In genomic region chr16:49659131-49659530, GRCm38 (mm10) we compare ENCODE assay signal across 26 mouse cellular contexts.
"Had no signal": no experiment of that assay in that cellular context is flagged by ENCODE, and none has a peak within 500 bp of the region (broad histone marks: within the 10 kb centered on the region; RNA-seq: fewer than 3 reads in every experiment).

No protein-coding gene starts in this region.

- DNase-seq: gastrocnemius, adult 2 months; gastrocnemius, postnatal 10 days; gastrocnemius, postnatal 25 days; heart, adult 11 months; heart, adult 2 months; kidney, adult 18-20 months; kidney, adult 8-10 months; kidney, postnatal 14 days; kidney, postnatal 36 days; liver; liver, embryonic 13.5 days had no signal

- H3K9ac ChIP-seq: heart, embryonic 13.5 days; heart, embryonic 15.5 days; hindbrain, embryonic 13.5 days; hindbrain, embryonic 15.5 days; intestine, embryonic 15.5 days; limb, embryonic 12.5 days; liver, embryonic 13.5 days; liver, embryonic 15.5 days had no signal

- H3K27ac ChIP-seq: gastrocnemius, adult 2 months; heart, adult 2 months; heart, embryonic 13.5 days; heart, embryonic 15.5 days; hindbrain, embryonic 13.5 days; hindbrain, embryonic 15.5 days; hindbrain, postnatal 0 days; intestine, embryonic 15.5 days; layer of hippocampus, adult 2 months; left cerebral cortex, adult 2 months; limb, embryonic 10.5 days; limb, embryonic 12.5 days; liver, embryonic 13.5 days; liver, embryonic 15.5 days had no signal

- ATAC-seq: hindbrain, postnatal 0 days; inflammation-experienced regulatory T-cells, adult 6 months; intestine, embryonic 15.5 days; intestine, postnatal 0 days had no signal

- H3K4me3 ChIP-seq: gastrocnemius, adult 2 months; heart, adult 2 months; heart, embryonic 13.5 days; heart, embryonic 15.5 days; hindbrain, embryonic 13.5 days; hindbrain, embryonic 15.5 days; intestine, embryonic 15.5 days; layer of hippocampus, adult 2 months; left cerebral cortex, adult 2 months; limb, embryonic 10.5 days; limb, embryonic 12.5 days; liver, embryonic 13.5 days; liver, embryonic 15.5 days had no signal

- H3K27me3 ChIP-seq: heart, embryonic 13.5 days; heart, embryonic 15.5 days; hindbrain, embryonic 13.5 days; hindbrain, embryonic 15.5 days; intestine, embryonic 15.5 days; limb, embryonic 12.5 days; liver, embryonic 13.5 days; liver, embryonic 15.5 days had no signal

- H3K36me3 ChIP-seq: heart, embryonic 13.5 days; heart, embryonic 15.5 days; hindbrain, embryonic 13.5 days; hindbrain, embryonic 15.5 days; intestine, embryonic 15.5 days; limb, embryonic 10.5 days; limb, embryonic 12.5 days; liver, embryonic 13.5 days; liver, embryonic 15.5 days had no signal

- H3K9me3 ChIP-seq: heart, embryonic 13.5 days; heart, embryonic 15.5 days; hindbrain, embryonic 13.5 days; hindbrain, embryonic 15.5 days; intestine, embryonic 15.5 days; limb, embryonic 10.5 days; limb, embryonic 12.5 days; liver, embryonic 13.5 days; liver, embryonic 15.5 days had no signal

- H3K4me2 ChIP-seq: heart, embryonic 11.5 days; heart, embryonic 13.5 days; heart, embryonic 15.5 days; hindbrain, embryonic 13.5 days; hindbrain, embryonic 15.5 days; intestine, embryonic 15.5 days; limb, embryonic 12.5 days; liver, embryonic 11.5 days; liver, embryonic 13.5 days; liver, embryonic 15.5 days had no signal

- H3K4me1 ChIP-seq: heart, embryonic 13.5 days; heart, embryonic 15.5 days; hindbrain, embryonic 13.5 days; hindbrain, embryonic 15.5 days; intestine, embryonic 15.5 days; limb, embryonic 10.5 days; limb, embryonic 12.5 days; liver, embryonic 13.5 days; liver, embryonic 15.5 days had no signal
